Mouse (Mus musculus) G1E (cell line): ENCODE measurements around the gene Frmd5. TPM values are rescaled to one million over a fixed set of nuclear protein-coding genes. Genes with fewer than 3 reads are reported as not detected.

ENCODE experiments used
- ATAC-seq: 2 replicates; pipeline ENCODE4 v1.8.0; 2016; ENCODE audit warnings: mild to moderate bottlenecking; ENCODE audit not compliant: insufficient number of reproducible peaks, poor library complexity, low FRiP score, severe bottlenecking; ENCODE audit errors: extremely low read depth
- DNase-seq: peaks from one replicate; pipeline ENCODE4 v3.0.0; 2012; ENCODE audit warnings: low spot score
- H3K27me3 ChIP-seq: 2 replicates; pipeline ENCODE4 v1.6.1; 2012; ENCODE audit warnings: mild to moderate bottlenecking, low read length, inconsistent platforms; ENCODE audit not compliant: insufficient read depth
- H3K36me3 ChIP-seq: replicated peaks from 2 replicates; pipeline ENCODE3; 2012; ENCODE audit warnings: mild to moderate bottlenecking, inconsistent platforms
- H3K4me1 ChIP-seq: 2 replicates; pipeline ENCODE4 v1.6.1; 2012; ENCODE audit warnings: low read depth, low read length, inconsistent platforms, mixed read lengths; ENCODE audit not compliant: insufficient read depth
- H3K4me3 ChIP-seq: 2 replicates; pipeline ENCODE4 v1.5.1; 2012; ENCODE audit warnings: low read depth, mild to moderate bottlenecking, inconsistent platforms, low read length, moderate library complexity, mixed read lengths
- H3K9me3 ChIP-seq: replicated peaks from 2 replicates; pipeline ENCODE4 v1.6.1; 2012; ENCODE audit warnings: inconsistent platforms
- CTCF ChIP-seq: IDR thresholded peaks from 2 replicates; pipeline ENCODE4 v1.5.1; 2012; ENCODE audit warnings: low read depth, low read length, inconsistent platforms, mixed read lengths
- GATA1 ChIP-seq: IDR thresholded peaks from 2 replicates; pipeline ENCODE4 v1.6.1; 2012; ENCODE audit warnings: borderline replicate concordance, low read length, inconsistent platforms, mixed read lengths
- GATA2 ChIP-seq: IDR thresholded peaks from 2 replicates; pipeline ENCODE4 v1.6.1; 2012; ENCODE audit warnings: low read depth, low read length, inconsistent platforms, borderline replicate concordance
- POLR2AphosphoS5 ChIP-seq: IDR thresholded peaks from 2 replicates; pipeline ENCODE4 v1.6.1; 2012; ENCODE audit warnings: low read depth, low read length, inconsistent platforms; ENCODE audit not compliant: insufficient replicate concordance
- TAL1 ChIP-seq: conservative IDR thresholded peaks from 2 replicates; pipeline ENCODE4 v1.6.1; 2012; ENCODE audit warnings: low read depth, low read length, inconsistent platforms, mixed read lengths
- polyA plus RNA-seq: library from polyadenylated mRNA; stranded (reverse); fragments of >175 nt; gene quantifications from 2 replicates; pipeline ENCODE4 v1.2.3, GENCODE M21; 2012
- total RNA-seq, 2 experiments: library from RNA; stranded (forward) in 1 of 2; stranded (reverse) in 1 of 2; fragments of 200-1000 nt in 1 of 2; fragments of >200 nt in 1 of 2; fragmentation: Nextera tagmentation in 1 of 2; gene quantifications; 2 replicates each; pipeline ENCODE4 v1.2.3; 2014 to 2017

Gene Frmd5
- total RNA-seq (2014; fragmentation: Nextera tagmentation), result 74.4 and 79.4 TPM in 2 replicates
- 20.6 and 22.3 TPM in 2 replicates for total RNA-seq (2017)
- polyA plus RNA-seq, result 11.6 and 12.8 TPM in 2 replicates

DNA sequence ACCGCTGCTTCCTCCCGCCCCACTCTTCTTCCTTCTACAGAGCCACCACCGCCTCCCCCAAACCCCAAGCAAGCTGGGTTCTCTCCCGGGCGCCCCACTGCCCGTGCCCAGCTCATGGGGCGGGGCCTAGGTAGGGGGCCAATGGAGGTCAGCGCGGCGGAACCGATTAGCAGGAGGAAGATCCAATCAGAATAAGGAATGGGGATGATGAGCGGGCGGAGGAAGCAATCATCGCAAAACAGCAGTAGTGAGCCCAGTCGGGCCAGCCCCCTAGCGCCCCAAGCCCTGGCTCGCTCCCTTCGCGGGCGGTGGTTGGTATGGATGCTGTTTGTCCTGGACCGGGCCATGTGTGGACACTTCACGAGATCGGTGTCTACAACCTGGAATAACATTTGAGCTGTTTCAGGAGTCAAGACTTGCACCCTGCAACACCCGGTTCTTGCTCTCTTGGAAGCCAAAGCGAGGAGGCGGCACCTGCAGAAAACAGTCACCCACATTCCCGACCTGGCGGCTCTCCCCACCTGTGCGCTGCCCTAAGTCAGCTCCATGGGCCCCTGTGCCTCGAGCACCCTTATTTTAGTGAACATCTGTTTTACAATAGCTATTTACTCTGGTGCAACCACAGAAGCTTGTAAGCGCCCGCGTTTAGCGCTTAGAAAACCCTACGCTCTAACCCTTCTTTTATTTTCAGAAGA lies at the start of gene Frmd5:
Gene Frmd5, minus strand, starts transcription at position 129 of the 695 bp plus-strand sequence.
- Histone ChIP-seq H3K27me3 (peaks cover 10% of the 10 kb centered on the region; the same call in 1 of the 2 replicates), H3K4me1 (peaks cover 65% of the 10 kb centered on the region), H3K9me3 (no peaks in the 10 kb centered on the region), H3K4me3 (peak within 1 kb of the TSS; percentile 93), H3K36me3 (no peaks in the 10 kb centered on the region)
- DNase-seq, result peak; percentile 98
- TF ChIP-seq CTCF (no peak), GATA2 (no peak), TAL1 (no peak), GATA1 (no peak), POLR2AphosphoS5 (no peak)
- ATAC-seq, result peak; percentile 99

DNA sequence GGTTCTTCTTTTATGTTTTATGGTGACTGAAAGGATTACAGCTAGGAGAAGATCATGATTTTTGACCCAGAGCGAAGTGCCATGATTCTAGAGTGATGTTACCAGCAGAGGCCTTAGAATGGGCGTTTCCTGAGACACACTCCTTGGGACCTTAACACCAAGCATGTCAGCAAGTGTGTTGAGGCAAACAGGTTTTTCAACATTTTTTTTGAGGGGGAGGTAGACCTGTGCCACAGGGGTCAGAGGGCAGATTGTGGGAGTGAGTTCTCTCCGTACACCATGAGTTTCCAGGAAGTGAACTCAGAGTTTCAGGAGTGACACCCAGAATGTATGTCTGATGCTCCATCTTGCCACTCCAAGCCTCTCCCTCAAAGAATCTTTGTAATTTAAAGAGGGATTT lies 47.1 kb upstream of the Frmd5 start:
- no peaks in the 10 kb centered on the region for H3K9me3 ChIP-seq
- DNase-seq, result no peak
- no peak for TF ChIP-seq GATA1
- TF ChIP-seq POLR2AphosphoS5, result no peak
- TF ChIP-seq GATA2, result no peak
- no peak for TF ChIP-seq CTCF
- no peak for TF ChIP-seq TAL1
- peaks cover 16% of the 10 kb centered on the region for H3K27me3 ChIP-seq
- no peak overlapping the region for H3K4me3 ChIP-seq
- no peak for ATAC-seq
- no peaks in the 10 kb centered on the region for H3K36me3 ChIP-seq
- H3K4me1 ChIP-seq, result peaks cover 10% of the 10 kb centered on the region

GRCm38 (mm10) chr2:121852045-121852444 lies 45.2 kb upstream of the Frmd5 start:
- H3K27me3 ChIP-seq, result peaks cover 16% of the 10 kb centered on the region
- H3K4me1 ChIP-seq, result peaks cover 10% of the 10 kb centered on the region
- peak; percentile 28; the same call in 1 of the 2 replicates for ATAC-seq
- no peak overlapping the region for H3K4me3 ChIP-seq
- DNase-seq, result no peak
- H3K9me3 ChIP-seq, result no peaks in the 10 kb centered on the region
- no peaks in the 10 kb centered on the region for H3K36me3 ChIP-seq
- TF ChIP-seq CTCF (no peak), GATA1 (no peak), POLR2AphosphoS5 (no peak), GATA2 (no peak), TAL1 (no peak)

DNA sequence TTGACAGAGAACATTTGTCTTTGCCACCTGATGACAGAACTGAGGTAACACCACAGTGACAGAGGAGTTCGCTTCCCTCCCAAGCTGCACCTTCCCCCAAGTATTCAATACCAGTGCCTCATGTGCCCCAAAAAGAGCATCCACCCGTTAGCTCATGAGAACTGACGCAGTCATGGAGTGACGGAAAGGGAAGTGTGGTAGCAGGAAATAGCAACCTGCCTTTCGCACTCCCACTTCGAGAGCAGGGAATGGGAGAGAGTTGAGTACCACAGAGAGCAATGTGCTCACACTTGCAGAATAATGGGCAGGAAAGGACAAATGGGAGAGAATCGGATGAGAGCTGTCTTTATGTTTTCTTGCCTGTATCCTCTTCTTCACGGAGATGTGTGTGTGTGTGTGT lies 39.2 kb upstream of the Frmd5 start:
- Histone ChIP-seq H3K36me3 (no peaks in the 10 kb centered on the region), H3K9me3 (no peaks in the 10 kb centered on the region), H3K4me3 (no peak overlapping the region), H3K27me3 (peaks cover 14% of the 10 kb centered on the region), H3K4me1 (no peaks in the 10 kb centered on the region; the same call in 1 of the 2 replicates)
- ATAC-seq, result no peak
- no peak for DNase-seq
- TF ChIP-seq POLR2AphosphoS5 (no peak), CTCF (no peak)

DNA sequence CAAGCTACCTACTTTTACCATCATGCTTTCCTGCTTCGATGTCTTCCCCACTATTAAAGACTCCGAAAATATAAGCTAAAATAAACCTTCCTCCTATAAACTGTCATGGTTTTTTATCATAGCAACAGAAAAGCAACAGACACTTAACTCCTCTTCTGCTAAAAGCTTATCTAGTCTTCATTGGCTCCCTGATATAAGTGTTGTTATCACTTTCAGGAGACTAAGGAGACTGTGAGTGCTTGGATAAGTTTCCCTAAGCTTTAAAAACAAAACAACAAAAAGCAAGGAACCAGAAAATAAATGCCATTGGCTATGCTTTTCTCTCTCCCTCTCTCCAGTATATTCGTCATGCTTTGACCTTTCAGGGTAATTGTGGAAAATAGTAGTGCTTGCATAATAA lies 35.4 kb upstream of the Frmd5 start:
- TF ChIP-seq GATA1, result no peak
- Histone ChIP-seq H3K27me3 (peaks cover 3% of the 10 kb centered on the region), H3K4me1 (no peaks in the 10 kb centered on the region; the same call in none of the 2 replicates), H3K36me3 (no peaks in the 10 kb centered on the region), H3K4me3 (no peak overlapping the region), H3K9me3 (no peaks in the 10 kb centered on the region)
- ATAC-seq (no peak; the same call in 1 of the 2 replicates), DNase-seq (no peak)

GRCm38 (mm10) chr2:121841453-121841852 lies 34.6 kb upstream of the Frmd5 start:
- Histone ChIP-seq H3K27me3 (peaks cover 3% of the 10 kb centered on the region), H3K4me1 (no peaks in the 10 kb centered on the region; the same call in none of the 2 replicates), H3K4me3 (no peak overlapping the region), H3K9me3 (no peaks in the 10 kb centered on the region), H3K36me3 (no peaks in the 10 kb centered on the region)
- DNase-seq, result no peak
- no peak for TF ChIP-seq GATA1
- TF ChIP-seq TAL1, result no peak
- no peak for TF ChIP-seq POLR2AphosphoS5
- no peak for TF ChIP-seq CTCF
- no peak for TF ChIP-seq GATA2
- ATAC-seq, result no peak
